In genomic region chr4:129771672-129772521, GRCm38 (mm10) we compare ENCODE assay signal across 8 mouse cellular contexts. TPM values are rescaled to one million over a fixed set of nuclear protein-coding genes. Genes with fewer than 3 reads are reported as not detected.
A peak's percentile ranks its signal among the peaks of the same experiment; 100 is the strongest.
DNase-seq lines count a peak whose midpoint lies in the region; ATAC-seq and TF ChIP-seq lines count a peak whose summit lies in the region.

No protein-coding gene starts in this region.

- H3K4me2 ChIP-seq in lung, postnatal 0 days (replicated peaks; ENCODE audit: low read depth, low read length): peak overlapping the region; percentile 33; the same call in 1 of the 2 replicates
- H3K4me2 ChIP-seq in hindbrain, embryonic 12.5 days (replicated peaks): peak overlapping the region; percentile 39
- peak overlapping the region; percentile 39 for H3K4me2 ChIP-seq in limb, embryonic 11.5 days (ENCODE audit: low read depth, severe bottlenecking)
- peak overlapping the region; percentile 44 for H3K4me2 ChIP-seq in neural tube, embryonic 13.5 days

- H3K9ac ChIP-seq in lung, postnatal 0 days (replicated peaks; ENCODE audit: low read depth): no peak overlapping the region
- peak overlapping the region; percentile 32; the same call in 1 of the 2 replicates for H3K9ac ChIP-seq in hindbrain, embryonic 12.5 days
- no peak overlapping the region for H3K9ac ChIP-seq in limb, embryonic 11.5 days (ENCODE audit: low read length)
- peak overlapping the region; percentile 52 for H3K9ac ChIP-seq in neural tube, embryonic 13.5 days

- no peaks in the 10 kb centered on the region for H3K4me1 ChIP-seq in lung, postnatal 0 days (ENCODE audit: insufficient read depth, low read depth, low read length)
- H3K4me1 ChIP-seq in hindbrain, embryonic 12.5 days: peaks cover 25% of the 10 kb centered on the region
- peaks cover 19% of the 10 kb centered on the region for H3K4me1 ChIP-seq in limb, embryonic 11.5 days (ENCODE audit: control insufficient read depth, insufficient read depth, low read length)
- H3K4me1 ChIP-seq in neural tube, embryonic 13.5 days (replicated peaks): peaks cover 30% of the 10 kb centered on the region
- no peaks in the 10 kb centered on the region for H3K4me1 ChIP-seq in lung, adult 2 months (ENCODE audit: control insufficient read depth, insufficient read depth, low read length)

- TF ChIP-seq CTCF in lung, postnatal 0 days (IDR thresholded peaks at IDR 0.05): no peak
- TF ChIP-seq CTCF in lung, adult 2 months (IDR thresholded peaks at IDR 0.05; ENCODE audit: insufficient read depth, low read length): no peak

- no peaks in the 10 kb centered on the region for H3K9me3 ChIP-seq in lung, postnatal 0 days (ENCODE audit: low read length)
- H3K9me3 ChIP-seq in hindbrain, embryonic 12.5 days (replicated peaks): no peaks in the 10 kb centered on the region
- no peaks in the 10 kb centered on the region for H3K9me3 ChIP-seq in limb, embryonic 11.5 days (ENCODE audit: control insufficient read depth, low read length)
- H3K9me3 ChIP-seq in neural tube, embryonic 13.5 days: no peaks in the 10 kb centered on the region

- no peak overlapping the region for H3K4me3 ChIP-seq in lung, postnatal 0 days (ENCODE audit: low read depth, low read length)
- H3K4me3 ChIP-seq in hindbrain, embryonic 12.5 days: no peak overlapping the region
- H3K4me3 ChIP-seq in limb, embryonic 11.5 days (ENCODE audit: low read depth, low read length): no peak overlapping the region
- peak overlapping the region; percentile 6; the same call in 1 of the 2 replicates for H3K4me3 ChIP-seq in neural tube, embryonic 13.5 days
- no peak overlapping the region for H3K4me3 ChIP-seq in lung, adult 2 months (replicated peaks; ENCODE audit: extremely low read depth, low read depth, low read length)

- H3K27ac ChIP-seq in lung, postnatal 0 days (ENCODE audit: low read length): no peak overlapping the region
- H3K27ac ChIP-seq in hindbrain, embryonic 12.5 days: peak overlapping the region; percentile 60
- H3K27ac ChIP-seq in limb, embryonic 11.5 days (replicated peaks; ENCODE audit: low read depth, low read length): peak overlapping the region; percentile 60
- peak overlapping the region; percentile 71 for H3K27ac ChIP-seq in neural tube, embryonic 13.5 days (replicated peaks)

- DNase-seq in lung, postnatal 0 days (ENCODE audit: low spot score): peak; percentile 51
- no peak for DNase-seq in lung, adult 18-20 months
- peak; percentile 47 for DNase-seq in embryo, embryonic 9.5 days (ENCODE audit: extremely low spot score)
- peak; percentile 89 for DNase-seq in limb, embryonic 11.5 days (ENCODE audit: low spot score)
- no peak for DNase-seq in lung, adult 2 months
- DNase-seq in spleen, postnatal 4 days (ENCODE audit: low spot score in 2 of 2): no peak

- TF ChIP-seq EP300 in lung, postnatal 0 days (IDR thresholded peaks at IDR 0.05): no peak

- H3K36me3 ChIP-seq in lung, postnatal 0 days (ENCODE audit: insufficient read depth, low read length): no peaks in the 10 kb centered on the region
- no peaks in the 10 kb centered on the region for H3K36me3 ChIP-seq in hindbrain, embryonic 12.5 days
- H3K36me3 ChIP-seq in limb, embryonic 11.5 days (ENCODE audit: control insufficient read depth, insufficient read depth, low read length): no peaks in the 10 kb centered on the region
- H3K36me3 ChIP-seq in neural tube, embryonic 13.5 days: no peaks in the 10 kb centered on the region

- H3K27me3 ChIP-seq in lung, postnatal 0 days (replicated peaks; ENCODE audit: insufficient read depth, low read length): no peaks in the 10 kb centered on the region
- H3K27me3 ChIP-seq in hindbrain, embryonic 12.5 days: no peaks in the 10 kb centered on the region
- no peaks in the 10 kb centered on the region for H3K27me3 ChIP-seq in limb, embryonic 11.5 days (ENCODE audit: control insufficient read depth, insufficient read depth, low read length)
- no peaks in the 10 kb centered on the region for H3K27me3 ChIP-seq in neural tube, embryonic 13.5 days

- ATAC-seq in lung, postnatal 0 days: peak; percentile 65
- ATAC-seq in hindbrain, embryonic 12.5 days (ENCODE audit: low FRiP score): no peak
- peak; percentile 87 for ATAC-seq in limb, embryonic 11.5 days (ENCODE audit: insufficient number of reproducible peaks, low FRiP score, low TSS enrichment, low read depth)
- peak; percentile 65 for ATAC-seq in neural tube, embryonic 13.5 days (ENCODE audit: low read depth)

- 9% methylated on average over 21 of the region's 21 CpGs for WGBS in lung, postnatal 0 days
- 2% methylated on average over 21 of the region's 21 CpGs for WGBS in hindbrain, embryonic 12.5 days
- under 1% methylated on average over 21 of the region's 21 CpGs for WGBS in limb, embryonic 11.5 days
- WGBS in neural tube, embryonic 13.5 days: 2% methylated on average over 21 of the region's 21 CpGs
- WGBS in lung, adult 2 months: 15% methylated on average over 21 of the region's 21 CpGs

- no peak for TF ChIP-seq POLR2A in lung, adult 2 months (IDR thresholded peaks at IDR 0.05; ENCODE audit: borderline replicate concordance, extremely low read depth, low read depth, low read length)

RNA-seq across cellular contexts. Expression of gene Khdrbs1, which starts 29.8 kb away (rescaled TPM):
- polyA plus RNA-seq in lung, postnatal 0 days (2015; fragmentation: Nextera tagmentation; extraction: Ambion mirVana): 42.9 and 48.9 TPM in 2 replicates
- polyA plus RNA-seq in hindbrain, embryonic 12.5 days (2016; fragmentation: Nextera tagmentation; extraction: Ambion mirVana): 215 and 227 TPM in 2 replicates
- polyA plus RNA-seq in limb, embryonic 11.5 days (2014; fragmentation: Nextera tagmentation; extraction: Ambion mirVana): 162 and 189 TPM in 2 replicates
- 150 and 165 TPM in 2 replicates for polyA plus RNA-seq in neural tube, embryonic 13.5 days (2015; fragmentation: Nextera tagmentation; extraction: Ambion mirVana)
- 34.8 and 44.5 TPM in 2 replicates for polyA plus RNA-seq in lung, adult 2 months (2012; rRNA removed)

RNA-seq across cellular contexts. Expression of gene Ptp4a2, which starts 39.1 kb away (rescaled TPM):
- 318 and 349 TPM in 2 replicates for polyA plus RNA-seq in lung, postnatal 0 days (2015; fragmentation: Nextera tagmentation; extraction: Ambion mirVana)
- 347 and 360 TPM in 2 replicates for polyA plus RNA-seq in hindbrain, embryonic 12.5 days (2016; fragmentation: Nextera tagmentation; extraction: Ambion mirVana)
- polyA plus RNA-seq in limb, embryonic 11.5 days (2014; fragmentation: Nextera tagmentation; extraction: Ambion mirVana): 315 and 335 TPM in 2 replicates
- polyA plus RNA-seq in neural tube, embryonic 13.5 days (2015; fragmentation: Nextera tagmentation; extraction: Ambion mirVana): 288 and 293 TPM in 2 replicates
- polyA plus RNA-seq in lung, adult 2 months (2012; rRNA removed): 40.3 and 50.2 TPM in 2 replicates

Comparison
In these comparisons a context has a peak if more than half of its experiments do, and no peak if none do; other contexts are left out.
1. DNase-seq: peak in lung, postnatal 0 days (single experiment), embryo, embryonic 9.5 days (single experiment) and limb, embryonic 11.5 days (single experiment); none in lung, adult 18-20 months (0 of 2), lung, adult 2 months (single experiment) and spleen, postnatal 4 days (0 of 2).
2. H3K9ac ChIP-seq: peak in hindbrain, embryonic 12.5 days (single experiment) and neural tube, embryonic 13.5 days (single experiment); none in lung, postnatal 0 days (single experiment) and limb, embryonic 11.5 days (single experiment).
3. Peak in every context shown above with its lines, with median percentiles within 50 percentile points of each other: H3K4me2 ChIP-seq.